Mouse (Mus musculus) monocyte, adult 59 days (primary cell): Measurements from ENCODE around the gene Fadd. TPM values are rescaled to one million over a fixed set of nuclear protein-coding genes. Genes with fewer than 3 reads are reported as not detected.

ENCODE experiments used
- total RNA-seq, 2 experiments: library from RNA; stranded (reverse); gene quantifications; one replicate each; pipeline ENCODE4 v1.2.4; 2023

Gene Fadd
- 1 to 10 TPM; 6.4 to 6.9 TPM for total RNA-seq

GRCm38 (mm10) chr7:144582284-144582980 lies at the start of gene Fadd:
TSS of gene Fadd (minus strand) at chr7:144582463.

DNA sequence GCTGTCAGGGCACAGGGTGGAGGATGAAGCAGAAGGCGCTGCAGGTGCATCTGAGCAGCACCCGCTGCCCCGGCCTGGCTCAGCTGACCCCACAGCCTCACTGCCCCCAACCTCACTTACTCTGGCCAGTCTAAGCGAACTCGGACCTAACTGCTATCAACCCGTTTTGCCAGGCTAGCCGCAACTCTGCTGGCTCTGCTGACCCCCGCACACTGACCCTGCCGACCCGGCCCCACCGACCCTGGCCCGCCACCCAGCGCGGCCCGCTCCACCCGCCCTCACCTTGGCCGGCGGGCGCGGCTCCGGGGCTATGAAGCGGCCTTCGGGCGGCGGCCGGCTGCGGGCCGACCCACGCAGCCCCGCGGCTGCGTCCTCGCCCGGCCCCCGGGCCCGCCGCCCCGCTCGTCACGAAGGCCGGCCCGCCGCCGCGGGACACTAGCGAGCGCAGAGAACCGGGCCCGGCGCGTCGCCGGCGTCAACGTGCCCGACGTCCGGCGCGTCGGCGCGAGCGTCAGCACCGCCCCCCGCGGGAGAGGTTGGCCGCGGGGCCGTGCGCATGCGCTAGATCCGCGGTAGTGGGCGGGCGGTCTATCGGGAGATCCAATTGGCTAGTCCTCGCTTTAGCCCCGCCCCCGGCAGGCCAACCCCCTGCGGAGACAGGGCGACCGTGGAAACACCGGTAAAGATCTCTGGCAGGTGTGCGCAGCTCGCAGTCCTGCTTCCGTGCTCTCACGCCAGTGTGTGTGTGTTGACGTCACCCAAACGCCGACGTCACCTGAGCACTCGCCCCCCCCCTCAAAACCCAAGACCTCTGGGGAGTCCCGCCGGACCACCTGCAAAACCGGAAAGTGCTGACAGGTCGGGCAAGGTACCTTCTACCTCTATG lies 28.8 kb downstream of the Fadd start, which contains the start of gene Ppfia1:
Ppfia1 (minus strand) TSS at position 493 of the 886 bp plus-strand sequence.

Other genes starting within 250 kb of the Fadd start
- gene Cttn, start 111.5 kb downstream of the Fadd start, total RNA-seq: 1 to 10 TPM; 4.0 to 4.8 TPM
- 10 to 100 TPM; 52.5 to 56.1 TPM for gene Ppfia1, start 28.7 kb downstream of the Fadd start, total RNA-seq
- under 1 TPM; 0.58 to 0.64 TPM for gene Ano1, start 169.5 kb upstream of the Fadd start, total RNA-seq